34 mouse cellular contexts compared by ENCODE assay signal in genomic region chr1:74321396-74321795, GRCm38 (mm10). TPM values are rescaled to one million over a fixed set of nuclear protein-coding genes. Genes with fewer than 3 reads are reported as not detected.
DNase-seq lines count a peak whose midpoint lies in the region; ATAC-seq and TF ChIP-seq lines count a peak whose summit lies in the region.
"Had no signal": no experiment of that assay in that cellular context is flagged by ENCODE, and none has a peak within 500 bp of the region (broad histone marks: within the 10 kb centered on the region; RNA-seq: fewer than 3 reads in every experiment).

No protein-coding gene starts in this region.

- WGBS in heart, embryonic 12.5 days = 44% methylated on average over 3 of the region's 3 CpGs
- 32% methylated on average over 3 of the region's 3 CpGs for WGBS in heart, postnatal 0 days
- WGBS in lung, postnatal 0 days = 25% methylated on average over 3 of the region's 3 CpGs

- TF ChIP-seq CTCF in heart, postnatal 0 days (IDR thresholded peaks at IDR 0.05; ENCODE audit: low read depth) = no peak
- TF ChIP-seq CTCF in lung, postnatal 0 days (IDR thresholded peaks at IDR 0.05) = no peak

- no peak for TF ChIP-seq EP300 in heart, postnatal 0 days (IDR thresholded peaks at IDR 0.05; ENCODE audit: low read depth)
- peak; percentile 60; the same call in 1 of the 2 replicates for TF ChIP-seq EP300 in lung, postnatal 0 days (IDR thresholded peaks at IDR 0.05)

- ATAC-seq in heart, embryonic 12.5 days (ENCODE audit: insufficient number of reproducible peaks, low FRiP score) = peak; percentile 46; the same call in 1 of the 2 replicates
- 0 out of 2 replicates have a peak, but pooled peaks have one; percentile 39 for ATAC-seq in heart, postnatal 0 days (ENCODE audit: insufficient read depth, low read depth)
- peak; percentile 59; the same call in 1 of the 2 replicates for ATAC-seq in lung, postnatal 0 days
- ATAC-seq: CD4-positive, CD25-positive, alpha-beta regulatory T cell, adult 4 months; forebrain, postnatal 0 days; midbrain, embryonic 16.5 days had no signal

- no peak for DNase-seq in heart, postnatal 4 days
- no peak for DNase-seq in heart, postnatal 0 days (ENCODE audit: low spot score)
- no peak for DNase-seq in heart, adult 8-10 months (ENCODE audit: low spot score)
- peak; percentile 25 for DNase-seq in lung, postnatal 0 days (ENCODE audit: low spot score)
- DNase-seq in lung, postnatal 36 days = no peak
- no peak for DNase-seq in yolk sac, embryonic 10.5 days (ENCODE audit: low spot score)
- DNase-seq: adrenal gland, postnatal 14 days; cerebellum, adult 11 months; cerebellum, adult 9-11 months; forebrain, postnatal 0 days; kidney, adult 18-20 months; kidney, postnatal 25 days; liver; lung, adult 2 months; right cerebral cortex, postnatal 25 days; thymus, adult 2 months; thymus, postnatal 36 days had no signal

- H3K27me3 ChIP-seq in heart, embryonic 12.5 days (replicated peaks) = no peaks in the 10 kb centered on the region
- H3K27me3 ChIP-seq in heart, postnatal 0 days (ENCODE audit: control insufficient read depth, insufficient read depth, low read length) = no peaks in the 10 kb centered on the region
- H3K27me3 ChIP-seq in lung, postnatal 0 days (replicated peaks; ENCODE audit: insufficient read depth, low read length) = no peaks in the 10 kb centered on the region
- H3K27me3 ChIP-seq: forebrain, embryonic 12.5 days; kidney, embryonic 15.5 days had no signal

- peaks cover 25% of the 10 kb centered on the region for H3K4me1 ChIP-seq in heart, embryonic 12.5 days (replicated peaks)
- peaks cover 14% of the 10 kb centered on the region for H3K4me1 ChIP-seq in heart, postnatal 0 days (ENCODE audit: control insufficient read depth, insufficient read depth)
- H3K4me1 ChIP-seq in lung, postnatal 0 days (ENCODE audit: insufficient read depth, low read depth, low read length) = no peaks in the 10 kb centered on the region
- H3K4me1 ChIP-seq: forebrain, embryonic 12.5 days; kidney, embryonic 15.5 days had no signal

- H3K27ac ChIP-seq in heart, embryonic 12.5 days (ENCODE audit: poor library complexity, severe bottlenecking) = peak overlapping the region; percentile 43
- H3K27ac ChIP-seq in heart, postnatal 0 days (ENCODE audit: low read depth) = peak overlapping the region; percentile 38
- no peak overlapping the region for H3K27ac ChIP-seq in lung, postnatal 0 days (ENCODE audit: low read length)
- H3K27ac ChIP-seq: forebrain, embryonic 12.5 days; hindbrain, embryonic 14.5 days; kidney, embryonic 15.5 days; liver, embryonic 14.5 days had no signal

- no peak overlapping the region for H3K4me3 ChIP-seq in heart, embryonic 12.5 days
- H3K4me3 ChIP-seq in heart, postnatal 0 days (ENCODE audit: low read depth, low read length) = no peak overlapping the region
- H3K4me3 ChIP-seq in lung, postnatal 0 days (ENCODE audit: low read depth, low read length) = no peak overlapping the region
- H3K4me3 ChIP-seq: forebrain, embryonic 12.5 days; kidney, embryonic 15.5 days had no signal

- no peak overlapping the region for H3K9ac ChIP-seq in heart, embryonic 12.5 days
- no peak overlapping the region for H3K9ac ChIP-seq in heart, postnatal 0 days (replicated peaks; ENCODE audit: low read depth, low read length)
- H3K9ac ChIP-seq in lung, postnatal 0 days (replicated peaks; ENCODE audit: low read depth) = no peak overlapping the region
- H3K9ac ChIP-seq: forebrain, embryonic 12.5 days; forebrain, postnatal 0 days; hindbrain, embryonic 14.5 days; kidney, embryonic 15.5 days; liver, embryonic 14.5 days had no signal

- 0 out of 2 replicates have a peak, but pooled peaks cover 3% of the 10 kb centered on the region for H3K36me3 ChIP-seq in heart, embryonic 12.5 days
- H3K36me3 ChIP-seq in heart, postnatal 0 days (replicated peaks; ENCODE audit: control insufficient read depth, insufficient read depth, low read length) = no peaks in the 10 kb centered on the region
- no peaks in the 10 kb centered on the region for H3K36me3 ChIP-seq in lung, postnatal 0 days (ENCODE audit: insufficient read depth, low read length)
- H3K36me3 ChIP-seq: forebrain, embryonic 12.5 days; kidney, embryonic 15.5 days had no signal

- no peak overlapping the region for H3K4me2 ChIP-seq in heart, embryonic 12.5 days
- H3K4me2 ChIP-seq in heart, postnatal 0 days (ENCODE audit: low read depth, low read length) = no peak overlapping the region
- H3K4me2 ChIP-seq in lung, postnatal 0 days (replicated peaks; ENCODE audit: low read depth, low read length) = no peak overlapping the region
- H3K4me2 ChIP-seq: forebrain, embryonic 12.5 days; hindbrain, embryonic 14.5 days; kidney, embryonic 15.5 days; midbrain, embryonic 11.5 days had no signal

- H3K9me3 ChIP-seq in heart, embryonic 12.5 days (replicated peaks) = no peaks in the 10 kb centered on the region
- H3K9me3 ChIP-seq in heart, postnatal 0 days (replicated peaks; ENCODE audit: control insufficient read depth, low read length) = no peaks in the 10 kb centered on the region
- H3K9me3 ChIP-seq in lung, postnatal 0 days (ENCODE audit: low read length) = no peaks in the 10 kb centered on the region
- H3K9me3 ChIP-seq: forebrain, embryonic 12.5 days; kidney, embryonic 15.5 days had no signal

RNA-seq across cellular contexts. Expression of gene Tmbim1, which starts 16.0 kb away (rescaled TPM):
- polyA plus RNA-seq in heart, embryonic 12.5 days (2016; fragmentation: Nextera tagmentation; extraction: Ambion mirVana) = 41.1 and 42.9 TPM in 2 replicates
- 10 to 100 TPM; 43.4 to 44.3 TPM for total RNA-seq in heart, postnatal 4 days (2021)
- total RNA-seq in heart, postnatal 0 days (2014; rRNA removed; ENCODE audit: low replicate concordance) = 55.7 and 100 TPM in 2 replicates
- polyA plus RNA-seq in heart, postnatal 0 days (2015; fragmentation: Nextera tagmentation; extraction: Ambion mirVana) = 41.6 and 44.9 TPM in 2 replicates
- 10 to 100 TPM; 40.4 to 45.1 (median 44.2) TPM for total RNA-seq in heart, adult 8-10 months (2022)
- polyA plus RNA-seq in lung, postnatal 0 days (2015; fragmentation: Nextera tagmentation; extraction: Ambion mirVana) = 148 and 149 TPM in 2 replicates

RNA-seq across cellular contexts. Expression of gene Pnkd, which starts 36.7 kb away (rescaled TPM):
- polyA plus RNA-seq in heart, embryonic 12.5 days (2016; fragmentation: Nextera tagmentation; extraction: Ambion mirVana) = 215 and 216 TPM in 2 replicates
- total RNA-seq in heart, postnatal 4 days (2021) = 100 to 1,000 TPM; 198 to 211 TPM
- 221 and 310 TPM in 2 replicates for total RNA-seq in heart, postnatal 0 days (2014; rRNA removed; ENCODE audit: low replicate concordance)
- 345 and 362 TPM in 2 replicates for polyA plus RNA-seq in heart, postnatal 0 days (2015; fragmentation: Nextera tagmentation; extraction: Ambion mirVana)
- total RNA-seq in heart, adult 8-10 months (2022) = 100 to 1,000 TPM; 125 to 142 (median 135) TPM
- 88.7 and 91.4 TPM in 2 replicates for polyA plus RNA-seq in lung, postnatal 0 days (2015; fragmentation: Nextera tagmentation; extraction: Ambion mirVana)

RNA-seq across cellular contexts. Expression of gene Aamp, which starts 36.9 kb away (rescaled TPM):
- 169 and 171 TPM in 2 replicates for polyA plus RNA-seq in heart, embryonic 12.5 days (2016; fragmentation: Nextera tagmentation; extraction: Ambion mirVana)
- total RNA-seq in heart, postnatal 4 days (2021) = 100 to 1,000 TPM; 103 to 105 TPM
- total RNA-seq in heart, postnatal 0 days (2014; rRNA removed; ENCODE audit: low replicate concordance) = 125 and 146 TPM in 2 replicates
- 162 and 165 TPM in 2 replicates for polyA plus RNA-seq in heart, postnatal 0 days (2015; fragmentation: Nextera tagmentation; extraction: Ambion mirVana)
- 100 to 1,000 TPM in 2 of 4 experiments, 10 to 100 TPM in 2; 95.4 to 107 (median 99.6) TPM for total RNA-seq in heart, adult 8-10 months (2022)
- polyA plus RNA-seq in lung, postnatal 0 days (2015; fragmentation: Nextera tagmentation; extraction: Ambion mirVana) = 213 and 214 TPM in 2 replicates

RNA-seq across cellular contexts. Expression of gene Catip, which starts 40.5 kb away (rescaled TPM):
- polyA plus RNA-seq in heart, embryonic 12.5 days (2016; fragmentation: Nextera tagmentation; extraction: Ambion mirVana) = 0.46 TPM in 2 replicates
- under 1 TPM; 0.32 to 0.33 TPM for total RNA-seq in heart, postnatal 4 days (2021)
- 0.12 TPM in 1 of 2 replicates, not detected in the other for total RNA-seq in heart, postnatal 0 days (2014; rRNA removed; ENCODE audit: low replicate concordance)
- 0.51 and 0.61 TPM in 2 replicates for polyA plus RNA-seq in heart, postnatal 0 days (2015; fragmentation: Nextera tagmentation; extraction: Ambion mirVana)
- total RNA-seq in heart, adult 8-10 months (2022) = under 1 TPM; 0.17 to 0.37 (median 0.25) TPM
- polyA plus RNA-seq in lung, postnatal 0 days (2015; fragmentation: Nextera tagmentation; extraction: Ambion mirVana) = 3.4 and 5.1 TPM in 2 replicates
- total RNA-seq: common myeloid progenitor, adult 5-6 weeks; neutrophil, adult 5-6 weeks had no signal

RNA-seq across cellular contexts. Expression of gene Gpbar1, which starts 43.0 kb away (rescaled TPM):
- 0.37 and 0.41 TPM in 2 replicates for polyA plus RNA-seq in heart, embryonic 12.5 days (2016; fragmentation: Nextera tagmentation; extraction: Ambion mirVana)
- not detected for total RNA-seq in heart, postnatal 4 days (2021)
- total RNA-seq in heart, postnatal 0 days (2014; rRNA removed; ENCODE audit: low replicate concordance) = 0.27 TPM in 1 of 2 replicates, not detected in the other
- polyA plus RNA-seq in heart, postnatal 0 days (2015; fragmentation: Nextera tagmentation; extraction: Ambion mirVana) = 0.22 and 0.33 TPM in 2 replicates
- not detected for total RNA-seq in heart, adult 8-10 months (2022)
- 0.18 and 0.30 TPM in 2 replicates for polyA plus RNA-seq in lung, postnatal 0 days (2015; fragmentation: Nextera tagmentation; extraction: Ambion mirVana)
- total RNA-seq: adrenal gland, postnatal 14 days; common myeloid progenitor, adult 5-6 weeks; forebrain, postnatal 0 days; gastrocnemius, adult 8-10 months; gastrocnemius, postnatal 4 days; layer of hippocampus, adult 18-20 months; layer of hippocampus, postnatal 10 days; left cerebral cortex, adult 18-20 months; left cerebral cortex, postnatal 14 days; megakaryocyte, adult 5-6 weeks had no signal
- polyA plus RNA-seq: forebrain, postnatal 0 days; midbrain, embryonic 11.5 days had no signal
